Mouse (Mus musculus) kidney, adult 2 months (tissue): ENCODE data around the gene Epor. TPM values are rescaled to one million over a fixed set of nuclear protein-coding genes. Genes with fewer than 3 reads are reported as not detected.

Experiments used
- DNase-seq: peaks from one replicate; pipeline ENCODE4 v3.0.0; 2021
- H3K27ac ChIP-seq: fragments of 200-500 bp; 2 replicates; pipeline ENCODE4 v1.5.1; 2012; ENCODE audit warnings: low read depth, low read length, control low read depth, inconsistent platforms; ENCODE audit not compliant: insufficient read depth
- H3K27me3 ChIP-seq: fragments of 200-500 bp; replicated peaks from 2 replicates; pipeline ENCODE4 v1.6.1; 2012; ENCODE audit warnings: mild to moderate bottlenecking, moderate library complexity, low read length, inconsistent platforms; ENCODE audit not compliant: control insufficient read depth, insufficient read depth
- H3K36me3 ChIP-seq: fragments of 200-500 bp; 2 replicates; pipeline ENCODE4 v1.6.1; 2012; ENCODE audit warnings: mild to moderate bottlenecking, moderate library complexity, low read length, inconsistent platforms; ENCODE audit not compliant: control insufficient read depth, insufficient read depth
- H3K4me1 ChIP-seq: fragments of 200-500 bp; 2 replicates; pipeline ENCODE4 v1.6.1; 2011; ENCODE audit warnings: low read length; ENCODE audit not compliant: control insufficient read depth, insufficient read depth
- H3K4me3 ChIP-seq: fragments of 200-500 bp; 2 replicates; pipeline ENCODE4 v1.5.1; 2011; ENCODE audit warnings: mild to moderate bottlenecking, low read depth, low read length, control low read depth; ENCODE audit not compliant: insufficient read depth
- CTCF ChIP-seq: fragments of 200-500 bp; conservative IDR thresholded peaks from 2 replicates; pipeline ENCODE4 v1.5.1; 2011; ENCODE audit warnings: low read depth, mild to moderate bottlenecking, control low read depth, low read length, moderate library complexity, mixed read lengths; ENCODE audit not compliant: insufficient read depth, insufficient read length
- POLR2A ChIP-seq: fragments of 200-500 bp; IDR thresholded peaks from one replicate; pipeline ENCODE4 v1.6.1; 2011; ENCODE audit warnings: low read depth, low read length, control low read depth
- WGBS: fragments of 180-500 bp; shearing (Covaris S2); methylation state at CpG from one replicate; pipeline ENCODE4 v1.1.7; 2018; 5-methylcytosine and 5-hydroxymethylcytosine counted together
- polyA plus RNA-seq: library from polyadenylated mRNA; depleted of rRNA; stranded (reverse); fragments of >200 nt; gene quantifications from 2 replicates; pipeline ENCODE4 v1.2.3, GENCODE M21; 2012

Gene Epor
- polyA plus RNA-seq, 1 experiment, result 14.0 TPM

GRCm38 (mm10) chr9:21936692-21937570, 26.4 kb downstream of the Epor start, which contains the start of gene Plppr2:
Gene Plppr2 (plus strand): TSS chr9:21937033.
- no peaks in the 10 kb centered on the region for H3K27me3 ChIP-seq
- H3K4me3 ChIP-seq, result peak within 1 kb of the TSS; percentile 46
- H3K4me1 ChIP-seq, result 0 out of 2 replicates have a peak, but pooled peaks cover 3% of the 10 kb centered on the region
- peak; percentile 98 for DNase-seq
- H3K36me3 ChIP-seq, result no peaks in the 10 kb centered on the region
- TF ChIP-seq CTCF, result no peak
- no peak for TF ChIP-seq POLR2A
- WGBS, result 3% methylated on average over 43 of the region's 43 CpGs
- no peak within 1 kb of the TSS for H3K27ac ChIP-seq

GRCm38 (mm10) chr9:21935466-21936131, 27.7 kb downstream of the Epor start:
- 89% methylated on average over 7 of the region's 7 CpGs for WGBS

GRCm38 (mm10) chr9:21934021-21934420, 29.3 kb downstream of the Epor start:
- no peak for DNase-seq
- H3K36me3 ChIP-seq, result no peaks in the 10 kb centered on the region
- H3K27me3 ChIP-seq, result no peaks in the 10 kb centered on the region
- WGBS, result 92% methylated on average over 12 of the region's 12 CpGs
- TF ChIP-seq POLR2A, result no peak
- no peak for TF ChIP-seq CTCF
- H3K4me1 ChIP-seq, result 0 out of 2 replicates have a peak, but pooled peaks cover 3% of the 10 kb centered on the region
- H3K27ac ChIP-seq, result no peak overlapping the region
- no peak overlapping the region for H3K4me3 ChIP-seq

More at GRCm38 (mm10) chr9:21935466-21936131, 27.7 kb downstream of the Epor start:
- no peaks in the 10 kb centered on the region for H3K27me3 ChIP-seq
- 0 out of 2 replicates have a peak, but pooled peaks cover 3% of the 10 kb centered on the region for H3K4me1 ChIP-seq
- no peaks in the 10 kb centered on the region for H3K36me3 ChIP-seq
- H3K4me3 ChIP-seq, result no peak overlapping the region
- no peak for DNase-seq
- TF ChIP-seq POLR2A, result no peak
- no peak for TF ChIP-seq CTCF
- no peak overlapping the region for H3K27ac ChIP-seq

- Histone ChIP-seq H3K27me3 (no peaks in the 10 kb centered on the region), H3K4me1 (peaks cover 3% of the 10 kb centered on the region; the same call in 1 of the 2 replicates), H3K4me3 (no peak overlapping the region), H3K36me3 (no peaks in the 10 kb centered on the region), H3K27ac (no peak overlapping the region)
- no peak for DNase-seq
- WGBS, result 66% methylated on average over 12 of the region's 12 CpGs
- TF ChIP-seq POLR2A (no peak), CTCF (no peak)
Observed at GRCm38 (mm10) chr9:21932445-21933137, 30.7 kb downstream of the Epor start.

GRCm38 (mm10) chr9:21932006-21932405, 31.3 kb downstream of the Epor start:
- Histone ChIP-seq H3K4me3 (no peak overlapping the region), H3K27ac (no peak overlapping the region), H3K36me3 (no peaks in the 10 kb centered on the region), H3K4me1 (peaks cover 3% of the 10 kb centered on the region; the same call in 1 of the 2 replicates), H3K27me3 (no peaks in the 10 kb centered on the region)
- no peak for TF ChIP-seq POLR2A
- TF ChIP-seq CTCF, result no peak
- 62% methylated on average over 2 of the region's 2 CpGs for WGBS
- DNase-seq, result no peak

- TF ChIP-seq CTCF (no peak), POLR2A (no peak)
- DNase-seq, result no peak
Observed at GRCm38 (mm10) chr9:21929208-21929607, 34.1 kb downstream of the Epor start.

More at GRCm38 (mm10) chr9:21929208-21929607, 34.1 kb downstream of the Epor start:
- Histone ChIP-seq H3K27ac (no peak overlapping the region), H3K4me3 (no peak overlapping the region), H3K27me3 (no peaks in the 10 kb centered on the region), H3K4me1 (no peaks in the 10 kb centered on the region; the same call in 1 of the 2 replicates), H3K36me3 (no peaks in the 10 kb centered on the region)
- WGBS, result 81% methylated on average over 3 of the region's 3 CpGs
